Mouse (Mus musculus) left cerebral cortex, postnatal 4 days (tissue): ENCODE results near the gene Gm15319. TPM values are rescaled to one million over a fixed set of nuclear protein-coding genes. Genes with fewer than 3 reads are reported as not detected.
"Not testable (repeated sequence)": the region's sequence is repeated elsewhere in the genome, so short reads cannot be mapped to it uniquely, and the experiment has no call there.

Experiments
- DNase-seq: peaks from one replicate; pipeline ENCODE4 v3.0.0-alpha.2; 2022
- intact Hi-C: fragments of 180-260 bp; cut with DNase I; formaldehyde crosslinking; loops from one replicate; pipeline ENCODE4 v1.15.1; 2025
- total RNA-seq, 2 experiments: library from RNA; stranded (reverse); gene quantifications; 2 replicates each; pipeline ENCODE4 v1.2.3; 2021

Gm15319 gene
- total RNA-seq, 2 experiments from 2014 or later, result 0.50 to 1.1 TPM

- DNase-seq, result peak; percentile 19
Observed at GRCm38 (mm10) chr8:20297939-20298505, 65.0 kb downstream of the Gm15319 start.

GRCm38 (mm10) chr8:20296803-20297702 is 66.0 kb downstream of the Gm15319 start:
- intact Hi-C loops, result not testable (repeated sequence)
- DNase-seq, result peak; percentile 80

More at GRCm38 (mm10) chr8:20297939-20298505, 65.0 kb downstream of the Gm15319 start:
- intact Hi-C loops, result not testable (repeated sequence)

DNA sequence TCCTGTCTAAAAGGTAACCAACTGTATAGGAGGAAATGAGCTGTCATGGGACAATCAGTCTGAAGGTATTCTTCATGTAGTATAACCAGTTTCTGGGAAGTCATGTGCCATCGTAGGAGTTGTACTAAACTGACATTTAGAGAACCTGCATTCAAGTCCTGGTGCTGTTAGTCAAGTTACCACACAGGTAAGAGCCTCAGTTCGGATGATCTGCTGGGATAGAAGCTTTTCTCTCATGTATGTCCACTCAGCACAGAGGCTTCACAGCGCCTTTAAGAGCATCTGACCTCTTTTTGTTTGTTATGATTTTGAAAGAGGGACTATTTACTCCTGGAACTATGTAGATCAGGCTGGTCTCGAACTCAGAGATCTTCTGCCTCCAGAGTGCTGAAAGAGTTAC is 67.1 kb downstream of the Gm15319 start:
- intact Hi-C loops, DNase-seq: not testable (repeated sequence)

- peak; percentile 2 for DNase-seq
- intact Hi-C loops, result not testable (repeated sequence)
Observed at GRCm38 (mm10) chr8:20294826-20295225, 68.2 kb downstream of the Gm15319 start.

- DNase-seq, intact Hi-C loops: not testable (repeated sequence)
Observed at GRCm38 (mm10) chr8:20293966-20294365, 69.0 kb downstream of the Gm15319 start.

- intact Hi-C loops, DNase-seq: not testable (repeated sequence)
Observed at GRCm38 (mm10) chr8:20290015-20290414, 73.0 kb downstream of the Gm15319 start.

DNA sequence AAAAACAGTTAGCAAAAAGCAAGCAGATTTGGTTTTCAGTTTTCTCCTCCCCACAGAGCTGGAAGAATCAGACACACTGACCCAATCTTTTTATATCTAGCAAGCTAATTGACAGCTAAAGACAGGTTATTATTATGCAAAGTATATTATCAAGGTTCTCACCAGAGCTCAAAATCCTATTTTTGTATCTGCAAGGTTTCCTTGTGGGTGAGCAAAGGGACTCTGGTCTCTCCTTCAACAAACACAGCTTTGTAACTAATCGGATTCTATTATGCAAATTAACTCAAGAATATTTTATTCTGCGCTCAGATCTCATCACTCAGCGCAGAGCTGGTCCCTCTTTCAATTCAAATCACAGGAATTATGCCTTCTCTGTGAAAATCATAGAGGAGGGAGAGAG is 74.1 kb downstream of the Gm15319 start:
- not testable (repeated sequence) for DNase-seq

DNA sequence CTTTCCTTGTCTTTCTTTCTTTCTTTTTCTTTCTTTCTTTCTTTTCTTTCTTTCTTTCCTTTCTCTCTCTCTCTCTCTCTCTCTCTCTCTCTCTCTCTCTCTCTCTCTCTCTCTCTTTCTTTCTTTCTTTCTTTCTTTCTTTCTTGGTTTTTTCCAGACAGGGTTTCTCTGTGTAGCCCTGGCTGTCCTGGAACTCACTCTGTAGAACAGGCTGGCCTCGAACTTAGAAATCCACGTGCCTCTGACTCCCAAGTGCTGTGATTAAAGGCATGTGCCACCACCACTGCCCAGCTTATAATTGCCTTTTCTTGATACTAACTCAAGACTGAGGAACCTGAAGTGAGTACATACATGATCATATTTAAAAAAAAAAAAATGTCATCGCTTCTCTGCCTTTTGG is 75.3 kb downstream of the Gm15319 start:
- not testable (repeated sequence) for DNase-seq

More for the DNA sequence above, 74.1 kb downstream of the Gm15319 start:
- intact Hi-C loops, result not testable (repeated sequence)

More for the DNA sequence above, 75.3 kb downstream of the Gm15319 start:
- intact Hi-C loops, result not testable (repeated sequence)
